Mouse (Mus musculus) cerebellum, adult 11-12 months (tissue): ENCODE measurements around the gene Anp32a.
A peak's percentile ranks its signal among the peaks of the same experiment; 100 is the strongest.

Experiments
- DNase-seq: peaks from one replicate; pipeline ENCODE4 v3.0.0; 2022

The Anp32a gene

DNA sequence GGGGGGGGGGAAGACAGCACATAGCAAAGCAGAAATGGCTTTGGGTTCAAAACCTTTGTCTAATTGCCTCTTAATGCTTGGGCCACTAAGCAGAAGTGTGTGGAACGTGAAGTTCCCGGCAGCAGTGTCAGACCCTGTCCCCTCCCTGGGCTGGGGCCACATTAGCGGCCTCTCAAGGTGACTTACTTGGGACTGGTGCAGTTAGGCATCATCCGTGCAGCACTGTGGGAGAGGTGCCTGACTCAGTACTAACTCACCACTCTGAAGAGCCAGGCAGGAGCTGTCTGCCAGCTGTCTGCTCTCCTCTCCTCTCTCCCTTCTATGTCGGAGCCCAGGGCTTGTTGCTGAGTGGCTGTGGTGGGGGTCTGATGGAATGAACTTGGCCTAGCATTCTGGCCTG lies 6.1 kb downstream of the Anp32a start:
- no peak for DNase-seq

DNA sequence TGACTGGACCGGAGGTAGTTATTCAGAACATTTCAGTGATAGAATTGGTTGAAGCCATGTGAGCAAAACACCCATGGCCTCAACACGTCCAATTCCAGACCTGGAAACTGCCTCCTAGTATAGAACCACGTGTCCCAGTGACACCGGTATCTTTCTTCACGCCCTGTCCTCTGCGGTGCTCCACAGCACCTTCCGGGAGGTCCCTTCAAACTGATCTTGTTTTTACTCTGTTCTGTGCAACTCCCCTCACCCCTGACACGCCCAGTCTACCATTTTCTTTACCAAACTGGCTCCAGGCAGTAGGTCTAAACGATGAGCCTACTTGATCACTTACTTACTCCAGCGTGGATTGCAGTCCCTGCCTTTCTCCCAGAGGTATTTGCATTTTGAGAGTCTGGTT lies 7.0 kb downstream of the Anp32a start:
- peak; percentile 16 for DNase-seq

DNA sequence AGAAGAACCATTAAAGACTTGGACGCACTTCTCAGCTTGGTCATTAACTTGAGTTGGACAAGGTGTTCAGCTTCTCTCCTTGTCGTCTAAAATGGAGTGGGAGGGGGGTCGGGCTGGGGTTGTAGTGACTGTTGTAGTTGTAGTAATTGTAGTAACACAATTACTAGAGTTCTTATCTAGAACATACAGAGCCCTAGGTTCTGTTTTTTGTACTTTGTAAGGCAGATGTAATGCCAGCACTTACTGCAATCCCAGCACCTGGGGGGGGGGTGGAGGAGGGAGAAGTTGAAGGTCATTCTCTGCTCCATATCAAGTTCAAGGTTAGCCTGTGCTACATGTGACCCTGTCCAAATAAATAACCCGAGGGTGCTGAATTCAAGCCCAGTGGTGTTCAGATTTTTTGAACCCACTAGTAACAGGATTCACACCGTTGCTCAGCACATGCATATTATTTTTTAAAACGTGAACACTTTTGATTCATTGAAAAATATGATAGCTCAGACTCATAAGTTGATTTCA lies 7.4 kb downstream of the Anp32a start:
- DNase-seq: no peak

DNA sequence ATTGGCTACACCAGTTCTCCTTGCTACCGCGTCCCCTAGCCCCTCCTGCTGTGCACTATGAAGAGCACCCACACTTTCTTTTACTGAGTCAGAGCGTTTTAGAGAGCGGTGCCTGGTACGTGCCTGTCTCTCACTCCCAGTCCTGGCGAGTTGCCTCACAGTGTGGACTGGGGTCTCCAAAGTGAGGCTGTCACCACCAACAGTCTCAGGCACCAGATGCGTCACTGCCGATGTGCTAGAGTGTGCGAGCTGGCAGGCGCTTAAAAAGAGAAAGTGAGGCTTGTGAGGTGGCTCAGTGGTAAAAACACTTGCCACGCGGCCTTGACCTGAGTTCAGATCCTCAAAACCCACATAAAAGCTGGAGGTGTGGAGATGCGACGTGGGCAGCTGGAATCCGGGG lies 8.2 kb downstream of the Anp32a start:
- DNase-seq: peak; percentile 48

DNA sequence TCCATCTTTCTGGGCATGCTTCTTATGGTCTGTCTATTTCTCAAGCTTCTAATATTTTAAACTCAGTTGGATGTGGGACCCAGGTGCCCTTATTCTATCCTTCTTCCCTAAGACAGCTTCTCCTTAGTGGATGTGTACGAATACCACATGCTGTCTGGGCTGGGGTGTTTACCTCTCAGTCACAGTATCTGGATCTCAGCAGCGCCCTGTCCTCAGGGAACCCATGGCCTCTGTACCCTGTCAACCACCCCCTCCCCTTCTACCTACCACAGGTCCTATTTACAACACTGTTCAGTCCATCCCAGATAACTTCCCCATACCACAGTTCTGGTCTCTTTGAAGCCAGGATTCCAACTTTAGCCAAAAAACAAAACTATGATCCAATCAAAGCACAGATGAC lies 9.6 kb downstream of the Anp32a start:
- no peak for DNase-seq

DNA sequence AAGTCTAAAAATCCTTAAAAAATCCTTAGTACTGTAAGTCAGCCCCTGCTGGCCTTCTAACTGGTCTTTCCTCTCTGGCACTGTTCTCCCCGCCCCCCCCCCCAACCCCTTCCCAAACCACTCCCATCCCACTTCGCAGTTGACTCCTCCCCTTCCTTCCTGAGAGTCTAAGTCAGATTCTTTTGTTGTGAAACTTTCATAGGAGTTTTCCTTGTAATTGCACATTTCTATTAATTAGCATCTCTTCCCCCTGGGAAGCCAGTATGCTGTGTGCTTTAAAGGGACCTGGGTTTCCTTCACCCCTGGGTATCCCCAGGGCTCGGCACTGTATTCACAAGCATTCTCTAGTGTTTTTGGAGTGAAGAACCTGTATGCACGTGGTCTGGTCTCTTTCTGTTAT lies 10.1 kb downstream of the Anp32a start:
- no peak for DNase-seq

DNA sequence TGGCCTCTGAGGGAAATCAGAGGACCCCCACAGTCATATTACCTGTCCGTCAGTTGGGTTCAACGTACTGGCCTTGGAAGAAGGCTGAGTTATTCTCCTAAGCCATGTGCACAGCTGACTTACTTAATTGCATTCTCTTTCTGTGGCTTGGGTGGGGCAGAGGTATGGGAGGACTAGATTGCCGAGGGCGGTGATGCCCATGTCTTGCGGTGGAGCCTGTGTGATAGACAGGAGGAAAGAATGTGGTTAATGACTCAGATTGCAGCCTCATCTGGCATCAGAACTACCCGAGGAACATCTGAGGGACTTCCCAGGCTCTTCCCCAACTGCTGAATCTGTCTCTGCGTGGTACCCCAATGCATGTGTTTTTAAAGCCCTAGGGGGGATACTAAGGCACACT lies 12.7 kb downstream of the Anp32a start:
- DNase-seq: no peak

DNA sequence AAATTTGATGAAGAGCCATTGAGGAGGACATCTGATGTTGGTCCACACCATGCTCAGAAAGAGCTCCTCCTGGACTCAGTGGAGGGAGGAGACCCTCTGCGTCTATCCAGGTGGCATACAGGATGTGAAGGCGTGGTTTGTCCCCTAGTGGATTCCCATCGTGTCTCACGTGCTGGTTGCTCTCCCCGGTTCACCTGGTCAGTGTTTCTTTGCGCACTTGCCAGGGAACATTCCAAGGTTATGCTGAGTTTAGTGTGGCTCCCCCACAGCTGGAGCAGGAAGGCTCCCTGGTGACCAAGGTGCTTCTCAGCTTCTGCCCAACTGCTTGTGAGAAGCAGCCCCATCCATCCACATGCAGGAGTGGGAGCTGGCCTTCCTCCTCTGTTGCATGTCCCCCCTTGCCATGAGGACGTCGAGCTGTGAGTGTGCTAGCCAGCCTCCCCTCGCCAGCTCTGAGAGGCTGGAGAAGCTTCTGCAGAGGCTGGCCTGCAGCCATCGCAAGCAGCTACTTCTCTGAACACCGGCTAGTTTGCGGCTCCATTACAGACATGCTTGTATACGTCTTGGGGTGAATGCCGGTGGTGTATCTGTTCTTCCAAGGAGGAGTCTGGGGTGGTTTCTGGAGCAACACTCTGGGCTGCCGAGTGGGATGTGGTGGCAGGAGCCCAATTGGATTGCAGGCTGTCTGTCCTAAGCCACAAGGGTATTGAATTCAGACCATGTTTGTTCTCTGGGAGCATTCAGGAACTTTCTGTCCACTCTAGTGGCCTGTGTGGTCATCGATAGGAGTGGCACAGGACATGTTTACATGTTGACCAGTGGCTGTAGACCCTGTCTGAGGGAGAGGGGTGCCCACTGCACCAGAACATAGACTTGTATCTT lies 14.0 kb downstream of the Anp32a start:
- no peak for DNase-seq

DNA sequence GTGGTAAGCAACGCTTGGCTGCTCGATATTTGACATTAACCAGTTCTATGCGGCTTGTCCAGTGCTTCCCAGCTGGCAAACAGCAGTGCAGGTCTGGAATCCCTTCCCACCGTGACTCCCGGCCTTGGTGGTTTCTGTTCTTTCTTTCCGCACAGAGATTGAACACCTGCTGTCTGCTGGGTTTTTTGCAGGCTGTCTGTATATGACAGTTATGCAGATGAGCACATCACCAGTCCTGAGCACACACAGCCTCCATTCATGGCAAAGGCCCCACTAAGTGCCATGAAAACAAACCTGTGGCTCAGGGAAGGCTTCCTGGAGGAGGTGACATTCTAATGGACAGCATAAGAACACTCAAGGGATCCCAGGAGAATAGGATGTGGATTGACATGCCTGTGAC lies 14.7 kb downstream of the Anp32a start:
- no peak for DNase-seq

DNA sequence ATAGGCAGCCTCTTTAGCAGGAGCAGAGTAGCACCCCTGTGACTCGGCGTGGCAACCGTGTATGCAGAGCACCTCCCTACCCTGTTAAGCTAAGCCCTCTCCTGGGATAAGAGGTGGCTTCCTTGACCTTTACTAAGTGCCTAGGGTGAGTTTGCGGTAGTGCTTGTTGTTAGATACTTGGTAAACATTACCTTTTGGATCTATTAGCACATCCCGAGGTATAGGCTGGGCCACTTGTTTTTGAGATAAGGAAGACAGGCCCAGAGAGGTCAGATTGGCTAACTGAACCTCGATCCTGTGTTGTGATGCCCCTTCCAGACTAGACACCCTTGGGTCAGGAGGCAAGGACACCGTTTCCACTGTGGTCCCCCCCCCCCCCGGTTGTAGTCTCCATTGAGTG lies 16.5 kb downstream of the Anp32a start:
- no peak for DNase-seq

DNA sequence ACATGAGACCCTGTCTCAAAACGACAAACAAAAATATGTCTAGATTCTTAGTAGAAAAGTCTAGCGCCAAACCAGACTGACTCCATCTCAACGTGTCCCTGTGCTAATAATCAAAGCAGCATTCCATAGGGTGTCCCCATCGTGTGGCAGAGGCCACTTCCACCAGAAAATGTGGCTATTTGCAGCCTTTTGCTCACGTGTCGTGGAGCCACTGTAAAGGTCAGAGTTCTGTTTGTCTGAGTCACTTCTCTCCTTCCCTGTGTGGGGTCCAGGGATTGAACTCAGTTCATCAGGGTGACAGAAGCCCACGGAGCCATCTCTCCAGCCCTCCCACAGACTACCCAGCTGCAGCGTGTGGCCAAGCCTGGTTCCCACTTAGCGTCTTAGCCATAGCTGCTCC lies 17.8 kb downstream of the Anp32a start:
- DNase-seq: no peak

DNA sequence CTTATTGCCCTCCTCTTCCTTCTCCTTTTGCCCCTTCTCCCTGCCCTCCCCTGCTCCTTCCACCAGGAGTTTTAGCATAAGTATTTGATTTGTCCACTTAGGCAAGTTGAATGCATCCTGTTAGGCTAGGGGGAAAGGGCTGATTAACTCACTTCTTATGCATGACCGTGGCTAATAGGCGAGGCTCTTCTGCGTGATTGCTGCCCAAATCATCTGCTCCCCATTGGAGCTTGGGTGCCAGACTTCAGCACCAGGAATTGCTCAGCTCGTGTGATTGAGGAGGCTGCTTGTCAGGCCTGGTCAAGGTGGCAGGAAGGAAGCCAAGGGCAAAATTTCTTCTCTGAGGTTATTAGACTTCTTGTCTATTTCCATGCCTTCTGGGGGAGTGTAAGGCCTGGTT lies 19.8 kb downstream of the Anp32a start:
- DNase-seq: no peak

DNA sequence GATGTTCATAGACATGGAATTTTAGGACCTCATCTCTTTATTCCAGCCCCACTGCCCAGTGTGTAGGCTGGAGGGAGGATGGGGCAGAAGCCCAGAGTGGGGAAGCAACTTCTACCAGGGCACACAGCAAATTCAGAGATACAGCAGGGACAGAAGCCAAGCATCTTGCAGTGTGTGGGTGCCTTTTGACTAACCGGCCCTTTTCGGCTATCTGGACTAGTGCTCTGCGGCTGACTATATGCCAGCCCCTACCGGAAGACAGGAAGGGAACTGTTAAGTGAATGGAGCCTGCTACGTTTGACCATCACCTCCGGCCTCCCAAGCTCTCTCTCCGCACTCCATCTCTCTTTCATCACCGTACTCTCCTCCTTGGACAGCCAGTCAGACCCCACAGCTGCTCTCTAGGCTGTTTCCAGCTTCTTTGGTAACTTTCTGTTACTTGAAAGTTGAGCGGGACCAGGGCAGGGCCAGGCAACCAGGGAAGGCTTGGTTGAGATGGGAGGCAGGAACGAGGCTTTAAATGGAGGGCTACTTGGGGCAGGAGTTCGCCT lies 21.8 kb downstream of the Anp32a start:
- no peak for DNase-seq

DNA sequence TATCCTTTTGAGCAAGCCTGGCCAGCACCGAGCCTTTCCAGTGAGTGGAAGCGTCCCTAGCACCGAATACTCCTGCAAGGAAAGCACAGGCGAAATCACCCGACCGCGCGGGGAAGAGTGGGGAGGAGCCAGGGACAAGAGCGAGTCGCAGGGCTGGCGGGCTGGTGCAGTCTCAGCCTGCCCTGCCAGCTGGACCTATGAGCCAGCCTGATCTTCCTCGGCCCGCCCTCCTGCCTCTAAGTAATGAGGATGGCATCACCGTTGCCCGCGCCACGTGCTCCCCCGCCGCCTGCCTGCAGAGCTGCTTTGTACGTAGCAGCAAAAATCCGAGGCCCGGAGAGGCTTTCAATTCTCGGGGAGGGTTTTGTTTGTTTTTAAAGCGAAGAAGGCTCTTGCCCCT lies 22.5 kb downstream of the Anp32a start:
- peak; percentile 95 for DNase-seq

DNA sequence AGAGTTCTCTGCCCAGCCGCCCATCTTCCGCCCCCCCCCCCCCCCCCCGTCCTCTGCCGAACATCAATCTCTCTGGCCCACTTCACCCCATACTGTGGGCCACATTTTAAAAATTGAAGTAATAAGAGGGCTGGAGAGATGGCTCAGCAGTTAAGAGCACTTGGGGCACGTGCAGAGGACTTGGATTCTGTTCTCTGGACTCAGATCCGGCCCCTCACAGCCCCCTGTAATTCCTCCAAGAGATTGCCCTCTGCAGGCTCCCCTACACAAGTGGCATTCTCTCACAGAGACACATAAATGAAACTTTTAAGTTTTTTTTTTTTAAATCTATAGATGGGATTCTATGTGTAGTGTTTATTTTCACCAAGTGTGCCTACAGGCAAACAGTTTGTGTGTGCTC lies 23.1 kb downstream of the Anp32a start:
- DNase-seq: no peak

DNA sequence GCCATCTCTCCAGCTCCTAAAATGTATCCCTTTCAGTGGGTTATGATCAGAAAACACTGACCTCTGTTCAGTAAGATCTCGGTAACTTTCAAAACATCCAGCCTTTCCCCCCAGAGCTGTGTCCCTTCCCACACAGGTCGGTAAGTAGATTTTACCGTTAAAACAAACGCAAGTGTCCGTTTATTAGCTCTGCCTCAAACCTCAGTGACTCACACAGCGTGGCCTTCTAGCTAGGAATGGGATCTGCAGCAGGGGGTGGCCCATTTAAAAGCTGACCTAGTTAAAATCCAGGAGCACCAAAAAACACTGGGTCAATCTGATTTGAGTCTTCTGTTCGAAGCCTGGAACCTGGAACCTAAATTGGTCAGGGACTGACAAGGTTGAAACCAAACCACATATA lies 23.7 kb downstream of the Anp32a start:
- DNase-seq: peak; percentile 68

DNA sequence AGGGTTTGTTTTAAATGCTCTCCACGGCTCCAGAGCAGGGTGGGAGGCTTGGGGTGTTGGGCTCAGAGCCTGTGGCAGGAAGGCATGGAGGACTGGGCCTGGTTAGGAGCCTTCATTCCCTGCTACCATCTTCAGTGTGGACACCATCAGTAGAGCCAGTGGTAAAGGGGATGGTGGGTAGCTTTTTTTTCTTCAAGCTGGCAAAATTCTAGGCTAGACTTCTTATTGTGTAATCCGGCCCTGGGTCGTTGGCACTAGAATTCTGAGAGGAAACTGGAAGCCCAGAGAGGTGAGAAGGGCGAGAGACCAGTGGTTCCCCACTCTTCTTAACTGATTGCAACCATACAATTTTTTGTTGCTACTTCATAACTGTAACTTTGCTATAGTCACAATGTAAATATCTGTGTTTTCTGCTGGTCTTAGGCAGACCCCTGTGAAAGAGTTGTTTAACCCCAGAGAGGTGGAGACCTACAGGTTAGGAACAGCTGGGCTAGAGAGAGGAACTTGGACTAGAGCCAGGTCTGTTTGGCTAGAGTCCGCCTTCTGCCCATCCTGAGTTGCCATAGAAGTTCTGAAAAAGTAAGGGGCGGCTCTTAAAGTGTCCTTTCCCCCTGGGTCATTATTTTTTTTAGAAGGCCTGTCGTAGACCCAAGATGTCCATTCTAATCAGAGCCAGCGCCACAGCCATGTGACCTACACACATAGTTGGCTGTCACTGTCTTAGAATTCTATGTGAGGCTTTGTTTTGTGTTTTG lies 24.4 kb downstream of the Anp32a start:
- no peak for DNase-seq

DNA sequence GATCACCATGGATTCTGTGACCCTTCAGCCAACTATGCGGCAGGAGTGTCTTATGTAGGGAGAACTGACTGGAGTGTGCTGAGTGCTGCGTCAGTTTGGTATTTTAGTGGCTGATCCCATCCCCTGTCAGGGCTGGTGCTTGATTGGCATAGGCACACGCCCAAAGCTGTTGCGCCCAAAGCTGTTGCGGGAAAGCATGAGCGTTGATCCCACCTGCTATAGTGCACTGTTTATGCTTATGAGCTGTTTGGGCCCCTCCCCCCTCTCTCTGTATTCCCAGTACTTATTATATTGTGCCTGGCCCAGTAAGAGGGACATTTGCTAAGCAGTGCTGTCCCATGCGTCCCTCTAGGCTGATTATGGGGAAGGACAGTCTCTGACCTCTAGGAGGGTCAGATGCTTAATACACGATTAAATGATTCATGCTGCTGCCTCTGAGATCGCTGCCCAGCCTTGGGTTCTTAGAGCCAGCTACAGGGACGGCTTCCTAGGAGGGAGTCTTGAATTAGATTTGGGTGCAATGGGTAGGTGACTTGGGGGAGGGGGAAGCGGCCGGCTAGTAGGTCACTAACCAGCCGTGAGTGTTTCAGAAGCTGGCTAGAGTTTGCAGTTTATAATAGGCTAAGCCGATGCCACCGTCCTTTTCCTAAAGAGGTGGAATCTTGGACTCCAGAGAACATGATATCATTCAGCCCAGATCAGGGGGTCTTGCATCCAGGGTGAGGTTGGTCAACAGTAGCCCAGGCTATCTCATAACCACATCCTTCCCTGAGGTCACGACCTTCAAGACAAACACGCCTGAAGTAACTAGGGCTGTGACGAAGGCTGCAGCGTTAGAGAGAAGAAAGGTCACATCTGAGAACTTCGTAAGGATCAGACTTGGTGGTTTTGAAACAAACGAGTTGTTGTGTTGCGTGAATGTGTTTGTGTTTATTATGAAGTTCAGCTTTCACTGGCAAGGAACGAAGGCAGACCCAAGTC lies 25.7 kb downstream of the Anp32a start:
- no peak for DNase-seq

DNA sequence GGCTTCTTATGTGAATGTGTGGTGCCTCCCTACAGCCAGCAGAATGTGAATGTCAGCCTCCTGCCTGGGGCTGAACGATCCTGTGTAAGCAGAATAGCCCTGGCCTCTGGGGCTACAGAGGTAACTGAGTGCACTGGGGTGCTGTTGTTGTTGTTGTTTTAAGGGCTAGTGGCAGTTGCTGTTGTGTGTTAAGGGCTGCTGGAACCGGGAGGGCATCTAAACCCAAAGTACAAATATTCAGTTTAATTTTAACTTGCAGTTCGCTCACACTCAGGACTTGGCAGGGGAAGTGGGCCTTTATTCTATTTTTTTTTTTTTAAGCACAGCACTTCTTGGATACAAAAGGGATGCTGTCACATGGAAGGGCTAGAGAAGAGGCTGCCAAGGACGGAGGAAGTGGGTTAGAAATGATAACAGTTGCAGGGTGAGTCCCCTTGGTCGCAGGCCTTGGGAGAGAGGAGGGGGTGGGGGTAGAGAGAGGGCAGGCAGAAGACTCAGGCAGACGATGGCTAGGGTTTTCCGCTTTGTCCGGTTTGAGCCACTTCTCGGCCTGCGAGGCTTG lies 26.5 kb downstream of the Anp32a start:
- DNase-seq: no peak

DNA sequence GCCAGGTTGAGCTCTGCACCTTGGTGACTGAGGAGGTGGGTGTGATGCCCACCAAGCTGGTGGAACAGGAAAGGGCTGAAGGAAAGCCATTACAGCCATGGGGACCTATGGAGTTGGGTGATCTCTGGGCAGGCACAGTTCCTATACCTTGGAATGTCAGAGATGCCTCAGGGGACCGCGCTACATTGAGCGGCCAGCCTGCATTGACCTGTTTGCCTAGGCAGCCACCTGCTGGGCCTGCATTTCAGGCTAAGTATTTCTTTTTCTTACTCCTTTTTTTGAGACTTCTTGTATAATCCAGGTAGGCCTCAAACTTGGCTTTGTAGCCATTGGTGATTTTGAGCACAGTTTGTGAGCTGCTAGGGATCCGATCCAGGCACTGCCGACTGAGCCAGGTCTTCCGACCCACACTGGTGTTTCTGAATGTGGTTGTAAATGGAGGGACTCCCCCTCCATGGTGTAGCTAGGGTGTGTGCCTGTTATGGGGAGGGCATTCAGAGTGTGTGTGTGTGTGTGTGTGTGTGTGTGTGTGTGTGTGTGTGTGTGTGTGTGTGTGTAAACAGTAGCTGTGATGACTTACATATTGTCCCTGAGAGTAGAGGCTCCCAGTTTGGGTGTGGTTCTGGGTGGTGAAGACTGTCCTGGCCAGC lies 27.3 kb downstream of the Anp32a start:
- DNase-seq: no peak

DNA sequence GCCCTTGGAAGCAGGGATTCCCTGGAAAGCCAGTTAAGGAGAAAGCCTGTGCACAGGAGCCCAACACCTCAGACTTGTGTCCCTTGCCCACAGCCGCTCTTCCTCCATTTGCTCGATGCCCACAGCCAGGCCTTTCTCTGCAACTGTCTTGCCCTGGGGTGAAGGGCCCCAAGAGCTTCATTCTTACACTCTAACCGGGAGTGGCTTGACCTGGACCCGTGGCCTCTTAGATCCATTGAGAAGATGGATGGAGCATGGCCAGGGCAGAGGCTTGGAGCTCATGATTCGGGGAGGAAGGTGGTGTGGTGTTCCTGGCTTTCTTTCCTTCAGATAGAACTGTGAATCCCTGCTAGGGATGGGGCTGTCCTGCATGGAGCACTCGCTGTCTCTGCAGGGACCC lies 28.1 kb downstream of the Anp32a start:
- no peak for DNase-seq

DNA sequence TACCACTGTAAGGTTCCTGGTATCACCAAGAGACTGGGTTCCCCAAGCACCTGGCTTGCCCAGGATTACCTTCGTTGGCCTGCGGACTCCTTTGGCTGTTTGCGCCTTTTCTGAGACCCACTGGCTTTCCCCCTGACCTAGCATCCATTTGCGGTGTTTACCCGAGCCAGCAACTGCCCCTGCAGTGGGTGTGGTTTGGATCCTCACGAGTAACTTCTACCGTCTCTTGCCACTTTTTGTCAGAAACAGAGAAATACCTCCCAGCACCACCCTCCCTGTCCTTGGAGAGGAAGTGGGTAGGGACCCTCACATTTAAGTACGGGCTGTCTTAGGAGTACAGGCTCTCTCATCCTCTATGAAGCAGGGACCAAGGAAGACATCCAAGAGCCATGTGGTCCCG lies 29.1 kb downstream of the Anp32a start:
- DNase-seq: no peak
